Mouse (Mus musculus) fat pad, adult 2 months (tissue): ENCODE measurements around the gene Psmb3.

Experiments used
- DNase-seq: peaks from one replicate; pipeline ENCODE4 v3.0.0-alpha.2; 2011; ENCODE audit warnings: low read depth, low spot score; ENCODE audit errors: extremely low read depth

Gene Psmb3

GRCm38 (mm10) chr11:97744718-97745330 is 41.6 kb downstream of the Psmb3 start:
- peak; percentile 93 for DNase-seq

GRCm38 (mm10) chr11:97745331-97745721 is 42.1 kb downstream of the Psmb3 start:
- no peak for DNase-seq

- no peak for DNase-seq
Measured at GRCm38 (mm10) chr11:97747773-97748172, 44.6 kb downstream of the Psmb3 start.

GRCm38 (mm10) chr11:97748496-97748895 is 45.3 kb downstream of the Psmb3 start:
- no peak for DNase-seq

GRCm38 (mm10) chr11:97753277-97753676 is 50.1 kb downstream of the Psmb3 start:
- no peak for DNase-seq

GRCm38 (mm10) chr11:97758125-97758524 is 54.9 kb downstream of the Psmb3 start:
- no peak for DNase-seq

DNA sequence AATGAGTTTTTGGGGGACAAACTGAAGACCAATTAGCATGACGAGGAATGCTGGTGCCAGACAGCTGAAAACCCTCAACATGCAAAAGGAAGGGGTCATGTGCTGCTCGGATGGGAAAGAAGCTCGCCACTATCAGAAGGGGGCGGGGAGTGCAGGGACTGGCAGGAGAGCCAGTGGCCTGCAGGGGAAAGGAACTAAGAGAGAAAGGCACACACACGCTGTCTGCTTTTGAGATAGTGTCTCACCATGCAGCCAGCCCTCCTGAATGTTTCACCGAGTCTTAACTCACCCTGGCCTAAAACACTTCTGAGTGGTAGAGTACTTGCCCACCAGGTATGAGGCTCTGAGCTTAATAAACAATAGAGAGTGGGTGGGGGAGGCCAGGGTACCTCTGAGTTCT is 55.7 kb downstream of the Psmb3 start:
- DNase-seq, result no peak

- no peak for DNase-seq
Measured at GRCm38 (mm10) chr11:97761638-97762037, 58.4 kb downstream of the Psmb3 start.
